Mouse (Mus musculus): Measurements from ENCODE around the gene Olfr1357. TPM values are rescaled to one million over a fixed set of nuclear protein-coding genes. Genes with fewer than 3 reads are reported as not detected.

The Olfr1357 gene
- total and polyA plus RNA-seq, 2 experiments from 2014 or later: not detected

GRCm38 (mm10) chr10:78570897-78571296 is 47.0 kb downstream of the Olfr1357 start:
- TF ChIP-seq CTCF (IDR thresholded peaks at IDR 0.05): no peak
- ATAC-seq (ENCODE audit: low FRiP score): no peak
- Histone ChIP-seq H3K36me3 (ENCODE audit: insufficient read depth, low read length) (no peaks in the 10 kb centered on the region), H3K27me3 (ENCODE audit: insufficient read depth, low read length) (no peaks in the 10 kb centered on the region), H3K9me3 (ENCODE audit: low read length) (no peaks in the 10 kb centered on the region), H3K4me1 (ENCODE audit: insufficient read depth, low read length) (peaks cover 2% of the 10 kb centered on the region; the same call in 1 of the 2 replicates), H3K9ac (replicated peaks; ENCODE audit: low read length, poor library complexity, severe bottlenecking) (no peak overlapping the region), H3K27ac (ENCODE audit: low read depth, low read length) (no peak overlapping the region), H3K4me2 (ENCODE audit: low read depth, low read length, poor library complexity, severe bottlenecking) (no peak overlapping the region), H3K4me3 (ENCODE audit: low read depth, low read length) (no peak overlapping the region)
- no peak for DNase-seq (ENCODE audit: low spot score)
- WGBS: 65% methylated on average over 2 of the region's 2 CpGs

- no peaks in the 10 kb centered on the region for H3K27me3 ChIP-seq (ENCODE audit: insufficient read depth, low read length)
- H3K4me3 ChIP-seq (ENCODE audit: low read depth, low read length): no peak overlapping the region
- no peak overlapping the region for H3K4me2 ChIP-seq (ENCODE audit: low read depth, low read length, poor library complexity, severe bottlenecking)
- DNase-seq (ENCODE audit: low spot score) (no peak), ATAC-seq (ENCODE audit: low FRiP score) (no peak)
- no peak overlapping the region for H3K27ac ChIP-seq (ENCODE audit: low read depth, low read length)
- H3K4me1 ChIP-seq (ENCODE audit: insufficient read depth, low read length): no peaks in the 10 kb centered on the region
- no peak for TF ChIP-seq CTCF (IDR thresholded peaks at IDR 0.05)
- 63% methylated on average over 6 of the region's 6 CpGs for WGBS
- H3K9ac ChIP-seq (replicated peaks; ENCODE audit: low read length, poor library complexity, severe bottlenecking): no peak overlapping the region
- no peaks in the 10 kb centered on the region for H3K36me3 ChIP-seq (ENCODE audit: insufficient read depth, low read length)
- H3K9me3 ChIP-seq (ENCODE audit: low read length): no peaks in the 10 kb centered on the region
Observed at GRCm38 (mm10) chr10:78570416-78570815, 47.5 kb downstream of the Olfr1357 start.

- Histone ChIP-seq H3K36me3 (ENCODE audit: insufficient read depth, low read length) (no peaks in the 10 kb centered on the region), H3K4me2 (ENCODE audit: low read depth, low read length, poor library complexity, severe bottlenecking) (no peak overlapping the region), H3K27me3 (ENCODE audit: insufficient read depth, low read length) (no peaks in the 10 kb centered on the region), H3K9me3 (ENCODE audit: low read length) (no peaks in the 10 kb centered on the region), H3K4me1 (ENCODE audit: insufficient read depth, low read length) (no peaks in the 10 kb centered on the region), H3K27ac (ENCODE audit: low read depth, low read length) (no peak overlapping the region), H3K9ac (replicated peaks; ENCODE audit: low read length, poor library complexity, severe bottlenecking) (no peak overlapping the region), H3K4me3 (ENCODE audit: low read depth, low read length) (no peak overlapping the region)
- DNase-seq (ENCODE audit: low spot score) (no peak), ATAC-seq (ENCODE audit: low FRiP score) (no peak)
- TF ChIP-seq CTCF (IDR thresholded peaks at IDR 0.05): no peak
- WGBS: 59% methylated on average over 3 of the region's 3 CpGs
Observed at GRCm38 (mm10) chr10:78569686-78570085, 48.2 kb downstream of the Olfr1357 start.

GRCm38 (mm10) chr10:78569191-78569590 is 48.7 kb downstream of the Olfr1357 start:
- H3K27ac ChIP-seq (ENCODE audit: low read depth, low read length): no peak overlapping the region
- H3K4me2 ChIP-seq (ENCODE audit: low read depth, low read length, poor library complexity, severe bottlenecking): no peak overlapping the region
- H3K4me3 ChIP-seq (ENCODE audit: low read depth, low read length): no peak overlapping the region
- H3K36me3 ChIP-seq (ENCODE audit: insufficient read depth, low read length): no peaks in the 10 kb centered on the region
- no peak for ATAC-seq (ENCODE audit: low FRiP score)
- TF ChIP-seq CTCF (IDR thresholded peaks at IDR 0.05): no peak
- H3K9ac ChIP-seq (replicated peaks; ENCODE audit: low read length, poor library complexity, severe bottlenecking): no peak overlapping the region
- no peaks in the 10 kb centered on the region for H3K4me1 ChIP-seq (ENCODE audit: insufficient read depth, low read length)
- no peaks in the 10 kb centered on the region for H3K27me3 ChIP-seq (ENCODE audit: insufficient read depth, low read length)
- H3K9me3 ChIP-seq (ENCODE audit: low read length): no peaks in the 10 kb centered on the region
- no peak for DNase-seq (ENCODE audit: low spot score)
- WGBS: 88% methylated on average over 3 of the region's 3 CpGs

- Histone ChIP-seq H3K4me1 (ENCODE audit: insufficient read depth, low read length) (no peaks in the 10 kb centered on the region), H3K4me3 (ENCODE audit: low read depth, low read length) (no peak overlapping the region), H3K9me3 (ENCODE audit: low read length) (no peaks in the 10 kb centered on the region), H3K4me2 (ENCODE audit: low read depth, low read length, poor library complexity, severe bottlenecking) (no peak overlapping the region), H3K27me3 (ENCODE audit: insufficient read depth, low read length) (no peaks in the 10 kb centered on the region), H3K9ac (replicated peaks; ENCODE audit: low read length, poor library complexity, severe bottlenecking) (no peak overlapping the region), H3K27ac (ENCODE audit: low read depth, low read length) (no peak overlapping the region), H3K36me3 (ENCODE audit: insufficient read depth, low read length) (no peaks in the 10 kb centered on the region)
- 88% methylated on average over 1 of the region's 1 CpGs for WGBS
- TF ChIP-seq CTCF (IDR thresholded peaks at IDR 0.05): no peak
- DNase-seq (ENCODE audit: low spot score) (no peak), ATAC-seq (ENCODE audit: low FRiP score) (no peak)
Observed at GRCm38 (mm10) chr10:78565070-78565469, 52.8 kb downstream of the Olfr1357 start.

Other genes starting within 250 kb of the Olfr1357 start
- gene Rrp1, start 205.0 kb downstream of the Olfr1357 start, total RNA-seq (2014; rRNA removed): 219 and 237 TPM in 2 replicates
- gene Rrp1, start 205.0 kb downstream of the Olfr1357 start, polyA plus RNA-seq (2015; fragmentation: Nextera tagmentation; extraction: Ambion mirVana): 439 and 462 TPM in 2 replicates
- 89.2 and 104 TPM in 2 replicates for gene Cstb, start 192.4 kb downstream of the Olfr1357 start, total RNA-seq (2014; rRNA removed)
- gene Cstb, start 192.4 kb downstream of the Olfr1357 start, polyA plus RNA-seq (2015; fragmentation: Nextera tagmentation; extraction: Ambion mirVana): 126 and 131 TPM in 2 replicates
- gene Pdxk, start 153.1 kb downstream of the Olfr1357 start, total RNA-seq (2014; rRNA removed): 73.9 and 74.7 TPM in 2 replicates
- gene Pdxk, start 153.1 kb downstream of the Olfr1357 start, polyA plus RNA-seq (2015; fragmentation: Nextera tagmentation; extraction: Ambion mirVana): 52.6 and 59.3 TPM in 2 replicates
- gene Olfr1358, start 100.6 kb downstream of the Olfr1357 start, total RNA-seq (2014; rRNA removed): not detected in 2 replicates
- gene Olfr1358, start 100.6 kb downstream of the Olfr1357 start, polyA plus RNA-seq (2015; fragmentation: Nextera tagmentation; extraction: Ambion mirVana): not detected in 2 replicates
- gene Ilvbl, start 43.7 kb downstream of the Olfr1357 start, total RNA-seq (2014; rRNA removed): 50.1 and 68.2 TPM in 2 replicates
- 82.1 and 92.3 TPM in 2 replicates for gene Ilvbl, start 43.7 kb downstream of the Olfr1357 start, polyA plus RNA-seq (2015; fragmentation: Nextera tagmentation; extraction: Ambion mirVana)
- gene Syde1, start 26.1 kb downstream of the Olfr1357 start, total RNA-seq (2014; rRNA removed): 6.6 and 6.7 TPM in 2 replicates
- 3.1 and 3.2 TPM in 2 replicates for gene Syde1, start 26.1 kb downstream of the Olfr1357 start, polyA plus RNA-seq (2015; fragmentation: Nextera tagmentation; extraction: Ambion mirVana)
- 0.44 TPM in 1 of 2 replicates, not detected in the other for gene Casp14, start 100.2 kb upstream of the Olfr1357 start, total RNA-seq (2014; rRNA removed)
- not detected in 2 replicates for gene Casp14, start 100.2 kb upstream of the Olfr1357 start, polyA plus RNA-seq (2015; fragmentation: Nextera tagmentation; extraction: Ambion mirVana)
- gene Ccdc105, start 135.0 kb upstream of the Olfr1357 start, total RNA-seq (2014; rRNA removed): 0.22 TPM in 1 of 2 replicates, not detected in the other
- gene Ccdc105, start 135.0 kb upstream of the Olfr1357 start, polyA plus RNA-seq (2015; fragmentation: Nextera tagmentation; extraction: Ambion mirVana): 0.23 and 0.26 TPM in 2 replicates
- gene Slc1a6, start 162.4 kb upstream of the Olfr1357 start, total RNA-seq (2014; rRNA removed): 45.9 and 66.1 TPM in 2 replicates
- gene Slc1a6, start 162.4 kb upstream of the Olfr1357 start, polyA plus RNA-seq (2015; fragmentation: Nextera tagmentation; extraction: Ambion mirVana): 30.7 and 33.4 TPM in 2 replicates
- not detected in 2 replicates for gene Olfr1356, start 234.1 kb upstream of the Olfr1357 start, total RNA-seq (2014; rRNA removed)
- 0.05 TPM in 1 of 2 replicates, not detected in the other for gene Olfr1356, start 234.1 kb upstream of the Olfr1357 start, polyA plus RNA-seq (2015; fragmentation: Nextera tagmentation; extraction: Ambion mirVana)